Mouse (Mus musculus): ENCODE results near the gene Pisd. TPM values are rescaled to one million over a fixed set of nuclear protein-coding genes. Genes with fewer than 3 reads are reported as not detected.
"Not testable (repeated sequence)": the region's sequence is repeated elsewhere in the genome, so short reads cannot be mapped to it uniquely, and the experiment has no call there.

Gene Pisd
- total RNA-seq, 2 experiments from 2014 or later, result 64.0 to 64.2 TPM

GRCm38 (mm10) chr5:32747650-32748375 lies 37.6 kb downstream of the Pisd start:
- peak in 1 of 2 experiments; percentile 37 for DNase-seq (ENCODE audit: extremely low spot score in 1 of 2, low spot score in 1 of 2)

GRCm38 (mm10) chr5:32745705-32746655 lies 39.5 kb downstream of the Pisd start:
- peak in 1 of 2 experiments; percentile 41 for DNase-seq (ENCODE audit: extremely low spot score in 1 of 2, low spot score in 1 of 2)

- peak; percentile 65 to 74 for DNase-seq (ENCODE audit: extremely low spot score in 1 of 2, low spot score in 1 of 2)
Measured at GRCm38 (mm10) chr5:32742149-32742548, 43.3 kb downstream of the Pisd start.

GRCm38 (mm10) chr5:32741377-32741776 lies 44.1 kb downstream of the Pisd start:
- DNase-seq (ENCODE audit: extremely low spot score in 1 of 2, low spot score in 1 of 2), result not testable (repeated sequence)

GRCm38 (mm10) chr5:32740850-32741249 lies 44.6 kb downstream of the Pisd start:
- DNase-seq (ENCODE audit: extremely low spot score in 1 of 2, low spot score in 1 of 2), result not testable (repeated sequence)

GRCm38 (mm10) chr5:32740138-32740537 lies 45.3 kb downstream of the Pisd start:
- no peak for DNase-seq (ENCODE audit: extremely low spot score in 1 of 2, low spot score in 1 of 2)

- not testable (repeated sequence) for DNase-seq (ENCODE audit: extremely low spot score in 1 of 2, low spot score in 1 of 2)
Measured at GRCm38 (mm10) chr5:32736770-32737169, 48.7 kb downstream of the Pisd start.

- DNase-seq (ENCODE audit: extremely low spot score in 1 of 2, low spot score in 1 of 2), result no peak
Measured at GRCm38 (mm10) chr5:32735779-32736178, 49.7 kb downstream of the Pisd start.

GRCm38 (mm10) chr5:32733892-32734291 lies 51.6 kb downstream of the Pisd start:
- not testable (repeated sequence) for DNase-seq (ENCODE audit: extremely low spot score in 1 of 2, low spot score in 1 of 2)

GRCm38 (mm10) chr5:32728851-32729250 lies 56.6 kb downstream of the Pisd start:
- no peak for DNase-seq (ENCODE audit: extremely low spot score in 1 of 2, low spot score in 1 of 2)

- DNase-seq (ENCODE audit: extremely low spot score in 1 of 2, low spot score in 1 of 2), result no peak
Measured at GRCm38 (mm10) chr5:32728300-32728699, 57.1 kb downstream of the Pisd start.

GRCm38 (mm10) chr5:32725397-32725796 lies 60.0 kb downstream of the Pisd start:
- not testable (repeated sequence) for DNase-seq (ENCODE audit: extremely low spot score in 1 of 2, low spot score in 1 of 2)

- DNase-seq (ENCODE audit: extremely low spot score in 1 of 2, low spot score in 1 of 2), result no peak
Measured at GRCm38 (mm10) chr5:32723981-32724380, 61.5 kb downstream of the Pisd start.

GRCm38 (mm10) chr5:32722711-32723110 lies 62.7 kb downstream of the Pisd start:
- not testable (repeated sequence) for DNase-seq (ENCODE audit: extremely low spot score in 1 of 2, low spot score in 1 of 2)

- no peak for DNase-seq (ENCODE audit: extremely low spot score in 1 of 2, low spot score in 1 of 2)
Measured at GRCm38 (mm10) chr5:32722263-32722662, 63.2 kb downstream of the Pisd start.

GRCm38 (mm10) chr5:32721316-32721715 lies 64.1 kb downstream of the Pisd start:
- no peak for DNase-seq (ENCODE audit: extremely low spot score in 1 of 2, low spot score in 1 of 2)

- no peak for DNase-seq (ENCODE audit: extremely low spot score in 1 of 2, low spot score in 1 of 2)
Measured at GRCm38 (mm10) chr5:32720416-32720815, 65.0 kb downstream of the Pisd start.

GRCm38 (mm10) chr5:32718916-32719315 lies 66.5 kb downstream of the Pisd start:
- no peak for DNase-seq (ENCODE audit: extremely low spot score in 1 of 2, low spot score in 1 of 2)

GRCm38 (mm10) chr5:32717726-32718125 lies 67.7 kb downstream of the Pisd start:
- DNase-seq (ENCODE audit: extremely low spot score in 1 of 2, low spot score in 1 of 2), result no peak

GRCm38 (mm10) chr5:32713703-32714467 lies 71.6 kb downstream of the Pisd start:
- peak; percentile 85 to 90 for DNase-seq (ENCODE audit: extremely low spot score in 1 of 2, low spot score in 1 of 2)
